Comparison of ENCODE assay signal across 12 mouse cellular contexts in the genomic region with DNA sequence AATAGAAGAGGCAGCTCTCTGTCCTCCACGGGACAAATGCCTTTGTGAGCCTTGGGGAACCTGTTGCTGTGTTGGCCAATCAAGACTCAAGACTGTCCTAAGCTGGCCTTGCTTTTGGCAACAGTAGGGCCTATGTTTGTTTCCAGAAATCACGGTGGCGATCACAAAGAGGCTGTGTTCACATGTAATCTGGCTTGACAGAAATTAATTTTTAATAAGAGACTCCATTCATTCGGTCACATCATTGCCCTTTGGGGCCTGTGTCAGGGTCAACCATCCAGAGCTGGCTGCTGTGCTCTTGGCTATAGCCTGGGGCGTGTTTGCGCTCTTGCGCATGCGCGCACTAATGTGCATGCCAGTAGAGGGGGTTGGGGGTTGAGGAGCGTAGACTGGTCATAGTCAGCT. TPM values are rescaled to one million over a fixed set of nuclear protein-coding genes. Genes with fewer than 3 reads are reported as not detected.
DNase-seq lines count a peak whose midpoint lies in the region; ATAC-seq and TF ChIP-seq lines count a peak whose summit lies in the region.
"Had no signal": no experiment of that assay in that cellular context is flagged by ENCODE, and none has a peak within 500 bp of the region (broad histone marks: within the 10 kb centered on the region; RNA-seq: fewer than 3 reads in every experiment).

No protein-coding gene starts in this region.

- 0 out of 2 replicates have a peak overlapping the region, but pooled peaks have one; percentile 29 for H3K27ac ChIP-seq in hindbrain, embryonic 10.5 days
- H3K27ac ChIP-seq in hindbrain, embryonic 13.5 days: no peak overlapping the region
- no peak overlapping the region for H3K27ac ChIP-seq in limb, embryonic 11.5 days (replicated peaks; ENCODE audit: low read depth, low read length)

- H3K36me3 ChIP-seq in hindbrain, embryonic 10.5 days: no peaks in the 10 kb centered on the region
- H3K36me3 ChIP-seq in hindbrain, embryonic 13.5 days: no peaks in the 10 kb centered on the region
- no peaks in the 10 kb centered on the region for H3K36me3 ChIP-seq in E14TG2a.4 (ENCODE audit: insufficient read depth, low read length)
- no peaks in the 10 kb centered on the region for H3K36me3 ChIP-seq in limb, embryonic 11.5 days (ENCODE audit: control insufficient read depth, insufficient read depth, low read length)
- H3K36me3 ChIP-seq: G1E had no signal

- ATAC-seq in hindbrain, embryonic 13.5 days (ENCODE audit: low FRiP score): no peak
- ATAC-seq in limb, embryonic 11.5 days (ENCODE audit: insufficient number of reproducible peaks, low FRiP score, low TSS enrichment, low read depth): peak; percentile 37; the same call in 1 of the 2 replicates
- no peak for ATAC-seq in CD4-positive, CD25-positive, alpha-beta regulatory T cell, adult 4 months

- peaks cover 33% of the 10 kb centered on the region for H3K27me3 ChIP-seq in hindbrain, embryonic 10.5 days (ENCODE audit: insufficient read depth, poor library complexity, severe bottlenecking)
- peaks cover 9% of the 10 kb centered on the region; the same call in 1 of the 2 replicates for H3K27me3 ChIP-seq in hindbrain, embryonic 13.5 days
- H3K27me3 ChIP-seq in E14TG2a.4 (ENCODE audit: insufficient read depth, low read length): peaks cover 7% of the 10 kb centered on the region
- H3K27me3 ChIP-seq in limb, embryonic 11.5 days (ENCODE audit: control insufficient read depth, insufficient read depth, low read length): no peaks in the 10 kb centered on the region

- H3K4me1 ChIP-seq in hindbrain, embryonic 10.5 days (replicated peaks): peaks cover 46% of the 10 kb centered on the region
- H3K4me1 ChIP-seq in hindbrain, embryonic 13.5 days (replicated peaks): 0 out of 2 replicates have a peak, but pooled peaks cover 5% of the 10 kb centered on the region
- H3K4me1 ChIP-seq in E14TG2a.4 (replicated peaks; ENCODE audit: low read depth, low read length): peaks cover 63% of the 10 kb centered on the region
- peaks cover 3% of the 10 kb centered on the region; the same call in 1 of the 2 replicates for H3K4me1 ChIP-seq in limb, embryonic 11.5 days (ENCODE audit: control insufficient read depth, insufficient read depth, low read length)

- no peak overlapping the region for H3K9ac ChIP-seq in hindbrain, embryonic 13.5 days
- no peak overlapping the region for H3K9ac ChIP-seq in limb, embryonic 11.5 days (ENCODE audit: low read length)

- WGBS in hindbrain, embryonic 10.5 days: 86% methylated on average over 10 of the region's 10 CpGs
- 84% methylated on average over 10 of the region's 10 CpGs for WGBS in hindbrain, embryonic 13.5 days
- 88% methylated on average over 10 of the region's 10 CpGs for WGBS in limb, embryonic 11.5 days

- no peak overlapping the region for H3K4me3 ChIP-seq in hindbrain, embryonic 10.5 days
- H3K4me3 ChIP-seq in hindbrain, embryonic 13.5 days: no peak overlapping the region
- peak overlapping the region; percentile 11; the same call in 1 of the 2 replicates for H3K4me3 ChIP-seq in E14TG2a.4 (replicated peaks; ENCODE audit: low read length)
- no peak overlapping the region for H3K4me3 ChIP-seq in limb, embryonic 11.5 days (ENCODE audit: low read depth, low read length)

- H3K9me3 ChIP-seq in hindbrain, embryonic 10.5 days: no peaks in the 10 kb centered on the region
- H3K9me3 ChIP-seq in hindbrain, embryonic 13.5 days: no peaks in the 10 kb centered on the region
- no peaks in the 10 kb centered on the region for H3K9me3 ChIP-seq in E14TG2a.4 (ENCODE audit: low read length)
- H3K9me3 ChIP-seq in limb, embryonic 11.5 days (ENCODE audit: control insufficient read depth, low read length): no peaks in the 10 kb centered on the region; the same call in 1 of the 2 replicates

- H3K4me2 ChIP-seq in hindbrain, embryonic 13.5 days: no peak overlapping the region
- H3K4me2 ChIP-seq in limb, embryonic 11.5 days (ENCODE audit: low read depth, severe bottlenecking): no peak overlapping the region

- TF ChIP-seq CTCF in E14TG2a.4 (conservative IDR thresholded peaks at IDR 0.05; ENCODE audit: low read length): no peak

- DNase-seq in hindbrain, embryonic 10.5 days (ENCODE audit: low spot score): no peak
- DNase-seq in Muller cell, postnatal 12 days (ENCODE audit: inconsistent ontology term): peak; percentile 83
- no peak for DNase-seq in limb, embryonic 11.5 days (ENCODE audit: low spot score)
- no peak for DNase-seq in cerebellum, postnatal 36 days
- DNase-seq: adrenal gland, adult 8-10 months; cerebellum, adult 18-20 months; gastrocnemius, postnatal 14 days; lung, postnatal 14 days had no signal

RNA-seq across cellular contexts. Expression of a gene that starts 21.0 kb away (rescaled TPM):
- polyA plus RNA-seq in hindbrain, embryonic 10.5 days (2016; fragmentation: Nextera tagmentation; extraction: Ambion mirVana): 38.2 and 63.0 TPM in 2 replicates
- polyA plus RNA-seq in hindbrain, embryonic 13.5 days (2015; fragmentation: Nextera tagmentation; extraction: Ambion mirVana): 27.2 and 27.7 TPM in 2 replicates
- polyA plus RNA-seq in limb, embryonic 11.5 days (2014; fragmentation: Nextera tagmentation; extraction: Ambion mirVana): 187 and 207 TPM in 2 replicates
- polyA plus RNA-seq in CD4-positive, CD25-positive, alpha-beta regulatory T cell, adult 4 months (2017; shearing (Covaris generic)): 10 to 100 TPM; 23.4 to 38.0 TPM
- polyA plus RNA-seq: G1E had no signal
